Mouse (Mus musculus) limb, embryonic 11.5 days (tissue): ENCODE data around the gene Pcbp3. TPM values are rescaled to one million over a fixed set of nuclear protein-coding genes. Genes with fewer than 3 reads are reported as not detected.

Experiments used
- ATAC-seq: fragments of 200-750 bp; cut with Nextera tagmentation; 2 replicates; pipeline ENCODE4 v1.8.0; 2017; ENCODE audit warnings: low read depth; ENCODE audit not compliant: insufficient number of reproducible peaks, low FRiP score, low TSS enrichment
- DNase-seq: peaks from one replicate; pipeline ENCODE4 v3.0.0-alpha.2; 2015; ENCODE audit warnings: low spot score
- H3K27ac ChIP-seq: fragments of 300-500 bp; sonication (generic); replicated peaks from 2 replicates; pipeline ENCODE4 v1.5.1; 2014; ENCODE audit warnings: low read depth, mild to moderate bottlenecking, low read length
- H3K27me3 ChIP-seq: fragments of 300-500 bp; sonication (generic); 2 replicates; pipeline ENCODE4 v1.6.1; 2014; ENCODE audit warnings: mild to moderate bottlenecking, low read length, mixed read lengths; ENCODE audit not compliant: control insufficient read depth, insufficient read depth
- H3K36me3 ChIP-seq: fragments of 300-500 bp; sonication (generic); 2 replicates; pipeline ENCODE4 v1.6.1; 2014; ENCODE audit warnings: mild to moderate bottlenecking, low read length, moderate library complexity, mixed read lengths; ENCODE audit not compliant: control insufficient read depth, insufficient read depth
- H3K4me1 ChIP-seq: fragments of 300-500 bp; sonication (generic); 2 replicates; pipeline ENCODE4 v1.6.1; 2014; ENCODE audit warnings: low read length, mixed read lengths; ENCODE audit not compliant: control insufficient read depth, insufficient read depth
- H3K4me2 ChIP-seq: fragments of 300-500 bp; sonication (generic); 2 replicates; pipeline ENCODE4 v1.6.1; 2014; ENCODE audit warnings: low read depth, mild to moderate bottlenecking, moderate library complexity; ENCODE audit not compliant: severe bottlenecking
- H3K4me3 ChIP-seq: fragments of 300-500 bp; sonication (generic); 2 replicates; pipeline ENCODE4 v1.5.1; 2014; ENCODE audit warnings: low read depth, low read length
- H3K9ac ChIP-seq: fragments of 300-500 bp; sonication (generic); 2 replicates; pipeline ENCODE4 v1.6.1; 2014; ENCODE audit warnings: mild to moderate bottlenecking, low read length
- H3K9me3 ChIP-seq: fragments of 300-500 bp; sonication (generic); 2 replicates; pipeline ENCODE4 v1.6.1; 2016; ENCODE audit warnings: low read length; ENCODE audit not compliant: control insufficient read depth
- WGBS: fragments of 180-500 bp; shearing (Covaris S2); extraction: QIAGEN DNeasy Blood & Tissue Kit; methylation state at CpG from one replicate; pipeline ENCODE4 v1.1.7; 2014; 5-methylcytosine and 5-hydroxymethylcytosine counted together
- polyA plus RNA-seq: library from polyadenylated mRNA; unstranded; fragments of >200 nt; fragmentation: Nextera tagmentation; extraction: Ambion mirVana; gene quantifications from 2 replicates; pipeline ENCODE4 v1.2.1, GENCODE M21; 2014

Pcbp3 gene
- polyA plus RNA-seq, 1 experiment from 2014 or later: 19.4 TPM

GRCm38 (mm10) chr10:76906434-76906833 lies 55.3 kb downstream of the Pcbp3 start:
- Histone ChIP-seq H3K36me3 (no peaks in the 10 kb centered on the region), H3K27me3 (no peaks in the 10 kb centered on the region), H3K27ac (no peak overlapping the region), H3K4me2 (no peak overlapping the region), H3K9ac (no peak overlapping the region), H3K4me3 (no peak overlapping the region), H3K4me1 (no peaks in the 10 kb centered on the region), H3K9me3 (no peaks in the 10 kb centered on the region)
- DNase-seq: no peak
- ATAC-seq: no peak
- WGBS: 61% methylated on average over 10 of the region's 10 CpGs

- ATAC-seq (no peak), DNase-seq (no peak)
- no peaks in the 10 kb centered on the region for H3K36me3 ChIP-seq
- no peak overlapping the region for H3K27ac ChIP-seq
- H3K4me3 ChIP-seq: no peak overlapping the region
- 78% methylated on average over 14 of the region's 14 CpGs for WGBS
- no peaks in the 10 kb centered on the region for H3K9me3 ChIP-seq
- H3K9ac ChIP-seq: no peak overlapping the region
- no peaks in the 10 kb centered on the region for H3K27me3 ChIP-seq
- no peak overlapping the region for H3K4me2 ChIP-seq
- H3K4me1 ChIP-seq: no peaks in the 10 kb centered on the region
These were observed 55.7 kb downstream of the Pcbp3 start for GRCm38 (mm10) chr10:76905935-76906341.

DNA sequence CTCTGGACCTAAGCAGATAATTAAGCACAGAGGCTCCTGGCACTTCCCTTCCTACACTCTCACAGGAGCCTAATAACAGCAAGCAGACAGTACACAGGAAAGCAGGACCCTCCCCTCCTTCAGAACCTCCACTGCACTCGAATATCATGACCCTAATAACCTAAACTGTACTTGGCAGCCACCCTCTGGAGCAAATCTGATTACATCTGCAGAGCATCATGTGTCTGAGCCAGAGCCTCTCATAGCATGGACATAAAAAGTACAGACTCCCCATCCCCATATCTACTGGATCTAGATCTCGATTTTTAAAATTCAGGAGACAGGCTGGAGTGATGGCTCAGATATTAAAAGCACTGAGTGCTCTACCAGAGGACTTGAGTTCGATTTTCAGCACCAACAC lies 58.0 kb downstream of the Pcbp3 start:
- ATAC-seq: no peak
- Histone ChIP-seq H3K4me3 (no peak overlapping the region), H3K4me1 (no peaks in the 10 kb centered on the region), H3K4me2 (no peak overlapping the region), H3K9ac (no peak overlapping the region), H3K27me3 (no peaks in the 10 kb centered on the region), H3K36me3 (no peaks in the 10 kb centered on the region), H3K27ac (no peak overlapping the region), H3K9me3 (no peaks in the 10 kb centered on the region)
- DNase-seq: no peak
- WGBS: 64% methylated on average over 3 of the region's 3 CpGs

- H3K4me3 ChIP-seq: no peak overlapping the region
- H3K9ac ChIP-seq: no peak overlapping the region
- no peaks in the 10 kb centered on the region for H3K4me1 ChIP-seq
- WGBS: 82% methylated on average over 3 of the region's 3 CpGs
- DNase-seq (no peak), ATAC-seq (no peak)
- H3K27ac ChIP-seq: no peak overlapping the region
- no peaks in the 10 kb centered on the region for H3K27me3 ChIP-seq
- H3K9me3 ChIP-seq: no peaks in the 10 kb centered on the region
- no peak overlapping the region for H3K4me2 ChIP-seq
- H3K36me3 ChIP-seq: no peaks in the 10 kb centered on the region
These were observed 58.6 kb downstream of the Pcbp3 start for GRCm38 (mm10) chr10:76903099-76903498.

GRCm38 (mm10) chr10:76902588-76902987 lies 59.1 kb downstream of the Pcbp3 start:
- 30% methylated on average over 6 of the region's 6 CpGs for WGBS
- Histone ChIP-seq H3K4me1 (no peaks in the 10 kb centered on the region), H3K27me3 (no peaks in the 10 kb centered on the region), H3K4me2 (no peak overlapping the region), H3K4me3 (no peak overlapping the region), H3K27ac (no peak overlapping the region), H3K9me3 (no peaks in the 10 kb centered on the region), H3K36me3 (no peaks in the 10 kb centered on the region), H3K9ac (no peak overlapping the region)
- DNase-seq: no peak
- no peak for ATAC-seq

DNA sequence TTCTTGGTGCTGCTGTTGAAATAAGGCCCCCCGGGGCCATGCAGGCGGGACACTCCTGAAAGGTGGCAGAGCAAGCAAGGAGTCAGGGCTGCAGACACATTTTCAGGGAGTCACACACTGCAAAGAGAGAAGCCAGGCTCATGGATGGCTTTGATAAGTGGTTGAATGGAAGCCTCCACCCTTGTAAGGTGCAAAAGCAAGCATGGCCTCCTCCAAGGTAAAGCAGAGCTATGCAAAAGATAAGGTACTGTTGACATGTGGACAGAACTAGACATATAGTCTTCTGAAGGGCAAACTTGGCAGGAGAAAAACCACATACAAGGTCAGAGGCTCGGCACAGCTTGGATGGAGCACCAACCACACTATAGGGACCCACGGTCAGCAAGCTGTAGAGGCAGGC lies 63.3 kb downstream of the Pcbp3 start:
- ATAC-seq: no peak

GRCm38 (mm10) chr10:76891456-76891855 lies 70.2 kb downstream of the Pcbp3 start:
- H3K9ac ChIP-seq: no peak overlapping the region
- 95% methylated on average over 2 of the region's 2 CpGs for WGBS
- ATAC-seq: no peak

More for the DNA sequence above, 63.3 kb downstream of the Pcbp3 start:
- 91% methylated on average over 4 of the region's 4 CpGs for WGBS
- Histone ChIP-seq H3K27ac (no peak overlapping the region), H3K4me3 (no peak overlapping the region), H3K36me3 (no peaks in the 10 kb centered on the region), H3K27me3 (no peaks in the 10 kb centered on the region), H3K9me3 (no peaks in the 10 kb centered on the region; the same call in 1 of the 2 replicates), H3K9ac (no peak overlapping the region), H3K4me2 (no peak overlapping the region), H3K4me1 (no peaks in the 10 kb centered on the region)
- no peak for DNase-seq

GRCm38 (mm10) chr10:76883442-76884244 lies 78.0 kb downstream of the Pcbp3 start:
- Histone ChIP-seq H3K4me3 (no peak overlapping the region), H3K36me3 (no peaks in the 10 kb centered on the region), H3K27me3 (no peaks in the 10 kb centered on the region), H3K4me2 (no peak overlapping the region), H3K9me3 (no peaks in the 10 kb centered on the region), H3K9ac (no peak overlapping the region), H3K27ac (no peak overlapping the region), H3K4me1 (no peaks in the 10 kb centered on the region)
- 87% methylated on average over 3 of the region's 3 CpGs for WGBS
- DNase-seq: no peak
- ATAC-seq: no peak

More at GRCm38 (mm10) chr10:76891456-76891855, 70.2 kb downstream of the Pcbp3 start:
- DNase-seq: no peak
- Histone ChIP-seq H3K27ac (no peak overlapping the region), H3K4me3 (no peak overlapping the region), H3K9me3 (no peaks in the 10 kb centered on the region), H3K27me3 (no peaks in the 10 kb centered on the region), H3K4me2 (no peak overlapping the region), H3K36me3 (no peaks in the 10 kb centered on the region), H3K4me1 (no peaks in the 10 kb centered on the region)
